Mouse (Mus musculus) MEL (cell line): ENCODE measurements at regions not wholly inside any gene's neighbourhood (a gene's known extent, or its start where the extent isn't known, plus 50 kb on each side); places are given as distances from the start of the nearest gene placed in this dataset.

Experiments
- DNase-seq: peaks from one replicate; pipeline ENCODE4 v3.0.0; 2011; ENCODE audit warnings: low read depth, low spot score
- H3K27ac ChIP-seq: 2 replicates; pipeline ENCODE4 v1.5.1; 2012; ENCODE audit warnings: low read depth, mild to moderate bottlenecking, control low read depth, low read length, moderate library complexity; ENCODE audit not compliant: control insufficient read depth
- H3K27me3 ChIP-seq, 2 experiments: fragments of 150-350 bp in 1 of 2; sonication (generic) in 1 of 2; 2 replicates each; pipeline ENCODE4 v1.6.1; 2012; ENCODE audit warnings: low read length in 2 of 2, mild to moderate bottlenecking in 2 of 2, improper control_type of control experiment in 1 of 2, moderate library complexity in 1 of 2; ENCODE audit not compliant: insufficient read depth in 2 of 2, control insufficient read depth in 1 of 2
- H3K36me3 ChIP-seq, 2 experiments: 2 replicates each; pipeline ENCODE4 v1.6.1; 2012 to 2014; ENCODE audit warnings: low read length in 2 of 2, improper control_type of control experiment in 1 of 2, inconsistent platforms in 1 of 2, mild to moderate bottlenecking in 1 of 2; ENCODE audit not compliant: insufficient read depth in 2 of 2, control insufficient read depth in 1 of 2
- H3K4me1 ChIP-seq, 2 experiments: fragments of 150-350 bp in 1 of 2; sonication (generic) in 1 of 2; 2 replicates each; pipeline ENCODE4 v1.6.1; 2012; ENCODE audit warnings: low read length in 2 of 2, improper control_type of control experiment in 1 of 2, mild to moderate bottlenecking in 1 of 2; ENCODE audit not compliant: insufficient read depth in 2 of 2, control insufficient read depth in 1 of 2
- H3K4me3 ChIP-seq, 2 experiments: fragments of 150-350 bp in 1 of 2; sonication (generic) in 1 of 2; 2 replicates each; pipeline ENCODE4 v1.5.1; 2012; ENCODE audit warnings: low read depth in 2 of 2, low read length in 2 of 2, mild to moderate bottlenecking in 2 of 2, moderate library complexity in 2 of 2, control low read depth in 1 of 2, improper control_type of control experiment in 1 of 2; ENCODE audit not compliant: control insufficient read depth in 1 of 2, insufficient read depth in 1 of 2
- H3K79me2 ChIP-seq: 2 replicates; pipeline ENCODE4 v1.6.1; 2012; ENCODE audit warnings: mild to moderate bottlenecking, low read length, moderate library complexity; ENCODE audit not compliant: control insufficient read depth, poor library complexity, insufficient read depth
- H3K9ac ChIP-seq: 2 replicates; pipeline ENCODE4 v1.6.1; 2012; ENCODE audit warnings: low read depth, mild to moderate bottlenecking, control low read depth, low read length, moderate library complexity; ENCODE audit not compliant: control insufficient read depth, poor library complexity, severe bottlenecking
- H3K9me3 ChIP-seq: fragments of 150-350 bp; sonication (generic); replicated peaks from 2 replicates; pipeline ENCODE4 v1.6.1; 2012; ENCODE audit warnings: mild to moderate bottlenecking, low read length, improper control_type of control experiment, moderate library complexity; ENCODE audit not compliant: insufficient read depth
- CHD1 ChIP-seq: IDR thresholded peaks from 2 replicates; pipeline ENCODE4 v1.6.1; 2012; ENCODE audit warnings: low read depth, mild to moderate bottlenecking, inconsistent platforms, low read length, improper control_type of control experiment
- CHD2 ChIP-seq: IDR thresholded peaks from 2 replicates; pipeline ENCODE4 v1.6.1; 2011; ENCODE audit warnings: low read length, improper control_type of control experiment
- E2F4 ChIP-seq: IDR thresholded peaks from 2 replicates; pipeline ENCODE4 v1.6.1; 2011; ENCODE audit warnings: low read depth, low read length, improper control_type of control experiment, borderline replicate concordance
- ELF1 ChIP-seq: IDR thresholded peaks from 2 replicates; pipeline ENCODE4 v1.6.1; 2014; ENCODE audit warnings: low read depth, mild to moderate bottlenecking, inconsistent platforms, low read length, improper control_type of control experiment, moderate library complexity
- EP300 ChIP-seq, 2 experiments: IDR thresholded peaks; 2 replicates each; pipeline ENCODE4 v1.6.1; 2011; ENCODE audit warnings: improper control_type of control experiment in 2 of 2, low read length in 2 of 2, low read depth in 1 of 2, mild to moderate bottlenecking in 1 of 2
- ETS1 ChIP-seq: IDR thresholded peaks from 2 replicates; pipeline ENCODE4 v1.6.1; 2012; ENCODE audit warnings: low read depth, mild to moderate bottlenecking, inconsistent platforms, low read length, improper control_type of control experiment, moderate library complexity
- GABPA ChIP-seq: IDR thresholded peaks from 2 replicates; pipeline ENCODE4 v1.6.1; 2012; ENCODE audit warnings: low read depth, mild to moderate bottlenecking, inconsistent platforms, low read length, improper control_type of control experiment, moderate library complexity
- JUND ChIP-seq: IDR thresholded peaks from 2 replicates; pipeline ENCODE4 v1.6.1; 2011; ENCODE audit warnings: low read depth, mild to moderate bottlenecking, improper control_type of control experiment, low read length
- KAT2A ChIP-seq: conservative IDR thresholded peaks from 2 replicates; pipeline ENCODE4 v1.6.1; 2012; ENCODE audit warnings: low read depth, low read length, improper control_type of control experiment, inconsistent platforms
- MAFK ChIP-seq: IDR thresholded peaks from 2 replicates; pipeline ENCODE4 v1.6.1; 2011; ENCODE audit warnings: low read depth, mild to moderate bottlenecking, low read length, improper control_type of control experiment, borderline replicate concordance
- MAX ChIP-seq: IDR thresholded peaks from 2 replicates; pipeline ENCODE4 v1.6.1; 2011; ENCODE audit warnings: low read length, improper control_type of control experiment
- MAZ ChIP-seq: IDR thresholded peaks from 2 replicates; pipeline ENCODE4 v1.6.1; 2012; ENCODE audit warnings: low read depth, mild to moderate bottlenecking, inconsistent platforms, low read length, improper control_type of control experiment
- MXI1 ChIP-seq: IDR thresholded peaks from 2 replicates; pipeline ENCODE4 v1.6.1; 2011; ENCODE audit warnings: mild to moderate bottlenecking, low read depth, low read length, improper control_type of control experiment
- MYC ChIP-seq: IDR thresholded peaks from 2 replicates; pipeline ENCODE4 v1.6.1; 2011; ENCODE audit warnings: low read depth, mild to moderate bottlenecking, low read length, improper control_type of control experiment, moderate library complexity
- NELFE ChIP-seq: IDR thresholded peaks from 2 replicates; pipeline ENCODE4 v1.6.1; 2011; ENCODE audit warnings: low read depth, low read length, improper control_type of control experiment
- POLR2A ChIP-seq, 2 experiments: IDR thresholded peaks; 2 replicates each; pipeline ENCODE4 v1.6.1; 2011 to 2012; ENCODE audit warnings: low read length in 2 of 2, mild to moderate bottlenecking in 2 of 2, control low read depth in 1 of 2, improper control_type of control experiment in 1 of 2, low read depth in 1 of 2, moderate library complexity in 1 of 2; ENCODE audit not compliant: control insufficient read depth in 1 of 2, insufficient read depth in 1 of 2, poor library complexity in 1 of 2
- RAD21 ChIP-seq: IDR thresholded peaks from 2 replicates; pipeline ENCODE4 v1.6.1; 2011; ENCODE audit warnings: mild to moderate bottlenecking, low read depth, low read length, improper control_type of control experiment
- RCOR1 ChIP-seq: IDR thresholded peaks from 2 replicates; pipeline ENCODE4 v1.6.1; 2012; ENCODE audit warnings: low read depth, mild to moderate bottlenecking, inconsistent platforms, low read length, improper control_type of control experiment
- SIN3A ChIP-seq: IDR thresholded peaks from 2 replicates; pipeline ENCODE4 v1.6.1; 2012; ENCODE audit warnings: low read length, improper control_type of control experiment, inconsistent platforms
- TBP ChIP-seq: IDR thresholded peaks from 2 replicates; pipeline ENCODE4 v1.8.0; 2011; ENCODE audit warnings: low read depth, low read length, improper control_type of control experiment
- USF1 ChIP-seq: IDR thresholded peaks from 2 replicates; pipeline ENCODE4 v1.6.1; 2014; ENCODE audit warnings: low read depth, mild to moderate bottlenecking, inconsistent platforms, low read length, improper control_type of control experiment, moderate library complexity
- ZC3H11A ChIP-seq: IDR thresholded peaks from 2 replicates; pipeline ENCODE4 v1.6.1; 2012; ENCODE audit warnings: low read depth, mild to moderate bottlenecking, inconsistent platforms, low read length, improper control_type of control experiment
- ZKSCAN1 ChIP-seq: IDR thresholded peaks from 2 replicates; pipeline ENCODE4 v1.6.1; 2012; ENCODE audit warnings: low read depth, mild to moderate bottlenecking, inconsistent platforms, low read length, improper control_type of control experiment, moderate library complexity
- ZMIZ1 ChIP-seq: IDR thresholded peaks from 2 replicates; pipeline ENCODE4 v1.6.1; 2012; ENCODE audit warnings: low read depth, mild to moderate bottlenecking, inconsistent platforms, low read length, improper control_type of control experiment, moderate library complexity

DNA sequence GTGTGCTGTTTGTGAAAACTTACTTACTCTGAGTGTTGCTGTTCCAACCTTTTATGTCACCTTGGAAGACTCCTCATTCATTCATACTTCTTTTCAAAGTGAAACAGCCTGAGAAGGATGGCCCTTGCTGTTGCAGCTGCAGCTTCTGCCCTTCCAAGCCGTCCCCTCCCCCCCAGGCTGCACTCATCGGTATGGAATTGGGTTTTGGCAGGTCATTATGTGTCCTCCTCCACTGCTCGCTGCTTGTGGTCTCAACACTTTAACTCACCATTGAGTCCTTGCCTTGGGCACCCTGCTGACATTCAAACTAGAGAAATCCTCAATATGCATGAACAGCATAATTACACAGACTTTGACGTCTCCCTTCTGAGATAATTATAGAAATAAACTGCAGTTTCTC is 1295.3 kb upstream of the Gm7489 start:
- no peak overlapping the region for H3K9ac ChIP-seq
- TF ChIP-seq USF1: no peak
- TF ChIP-seq MAX: no peak
- no peak for TF ChIP-seq CHD2
- TF ChIP-seq E2F4: no peak
- no peak for TF ChIP-seq ELF1
- no peak for TF ChIP-seq MYC
- no peak for TF ChIP-seq TBP
- H3K36me3 ChIP-seq: no peaks in the 10 kb centered on the region
- no peak for DNase-seq
- H3K27ac ChIP-seq: no peak overlapping the region
- H3K4me3 ChIP-seq: no peak overlapping the region
- no peaks in the 10 kb centered on the region for H3K79me2 ChIP-seq
- no peaks in the 10 kb centered on the region; a peak in 1 of 4 replicates for H3K27me3 ChIP-seq
- no peaks in the 10 kb centered on the region for H3K9me3 ChIP-seq
- no peaks in the 10 kb centered on the region for H3K4me1 ChIP-seq

DNA sequence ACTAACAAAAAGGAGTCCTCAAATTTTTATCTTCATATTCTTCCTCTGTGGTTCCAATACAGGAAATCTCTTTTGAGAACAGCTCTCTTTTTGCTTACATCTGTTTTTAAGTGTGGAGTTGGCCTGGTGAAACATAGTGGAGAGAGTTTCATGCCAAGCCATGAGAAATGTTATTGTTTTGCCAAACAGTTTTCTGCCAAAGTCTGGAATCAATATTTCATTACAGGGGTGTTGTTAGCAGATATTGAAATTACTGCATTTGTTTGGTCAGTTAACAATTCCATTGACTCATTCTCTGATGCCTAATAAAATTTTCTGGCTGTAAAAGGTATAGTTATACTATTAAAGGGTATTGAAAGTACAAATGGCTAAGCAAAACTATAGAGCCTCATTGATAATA is 1285.2 kb upstream of the Gm7489 start:
- no peak for TF ChIP-seq KAT2A
- no peak for TF ChIP-seq TBP
- no peak for TF ChIP-seq RAD21
- no peak for TF ChIP-seq ZMIZ1
- TF ChIP-seq GABPA: no peak
- TF ChIP-seq MAZ: no peak
- no peak for TF ChIP-seq MXI1
- no peak for TF ChIP-seq NELFE
- no peak for TF ChIP-seq JUND
- no peak for TF ChIP-seq SIN3A
- TF ChIP-seq RCOR1: no peak
- no peak for TF ChIP-seq MAFK
- no peak for TF ChIP-seq ETS1
- no peak for TF ChIP-seq POLR2A (IDR thresholded peaks at IDR 0.05; ENCODE audit: control insufficient read depth in 1 of 2, insufficient read depth in 1 of 2, low read depth in 1 of 2, low read length in 2 of 2, poor library complexity in 1 of 2)
- no peak for TF ChIP-seq EP300 (IDR thresholded peaks at IDR 0.05; ENCODE audit: low read depth in 1 of 2, low read length in 2 of 2)
- TF ChIP-seq E2F4: no peak
- no peak for TF ChIP-seq MAX
- TF ChIP-seq ZC3H11A: no peak
- TF ChIP-seq CHD1: no peak
- no peak for TF ChIP-seq ZKSCAN1
- H3K79me2 ChIP-seq: no peaks in the 10 kb centered on the region
- no peak for DNase-seq
- no peak overlapping the region for H3K9ac ChIP-seq
- H3K9me3 ChIP-seq: no peaks in the 10 kb centered on the region
- no peak overlapping the region for H3K4me3 ChIP-seq
- no peaks in the 10 kb centered on the region for H3K4me1 ChIP-seq
- H3K27ac ChIP-seq: no peak overlapping the region
- no peaks in the 10 kb centered on the region for H3K36me3 ChIP-seq
- no peaks in the 10 kb centered on the region for H3K27me3 ChIP-seq
